Mouse (Mus musculus) megakaryocyte, embryonic 14.5 days (primary cell): ENCODE data around the gene Ppp1r3c. TPM values are rescaled to one million over a fixed set of nuclear protein-coding genes. Genes with fewer than 3 reads are reported as not detected.
"Not testable (repeated sequence)": the region's sequence is repeated elsewhere in the genome, so short reads cannot be mapped to it uniquely, and the experiment has no call there.

Source experiments
- H3K27me3 ChIP-seq: replicated peaks from 2 replicates; pipeline ENCODE3; 2012; ENCODE audit warnings: inconsistent platforms
- H3K36me3 ChIP-seq: replicated peaks from 2 replicates; pipeline ENCODE3; 2012; ENCODE audit warnings: low read length, inconsistent platforms, mixed read lengths
- H3K4me1 ChIP-seq: 2 replicates; pipeline ENCODE4 v1.6.1; 2012; ENCODE audit warnings: inconsistent platforms
- H3K4me3 ChIP-seq: replicated peaks from 2 replicates; pipeline ENCODE3; 2012; ENCODE audit warnings: moderate library complexity, mild to moderate bottlenecking, inconsistent platforms
- H3K9me3 ChIP-seq: 2 replicates; pipeline ENCODE4 v1.6.1; 2012; ENCODE audit warnings: inconsistent platforms
- FLI1 ChIP-seq: IDR thresholded peaks from 2 replicates; pipeline ENCODE4 v1.6.1; 2012; ENCODE audit warnings: low read length, inconsistent platforms, mixed read lengths
- GATA1 ChIP-seq: IDR thresholded peaks from 3 replicates; pipeline ENCODE4 v1.6.1; 2012; ENCODE audit warnings: mixed read lengths, low read length, inconsistent platforms, borderline replicate concordance
- polyA plus RNA-seq: library from polyadenylated mRNA; stranded (reverse); fragments of >175 nt; gene quantifications from 2 replicates; pipeline ENCODE4 v1.2.3, GENCODE M21; 2012; ENCODE audit warnings: low replicate concordance; ENCODE audit not compliant: insufficient read depth

Gene Ppp1r3c
- polyA plus RNA-seq, 1 experiment: not detected

- no peaks in the 10 kb centered on the region for H3K4me1 ChIP-seq
- no peak overlapping the region for H3K4me3 ChIP-seq
- TF ChIP-seq FLI1 (no peak), GATA1 (no peak)
- H3K9me3 ChIP-seq: peaks cover 3% of the 10 kb centered on the region; the same call in 1 of the 2 replicates
- no peaks in the 10 kb centered on the region for H3K36me3 ChIP-seq
- peaks cover 2% of the 10 kb centered on the region for H3K27me3 ChIP-seq
Measured at GRCm38 (mm10) chr19:36748996-36749395, 12.5 kb upstream of the Ppp1r3c start.

- no peak overlapping the region for H3K4me3 ChIP-seq
- TF ChIP-seq FLI1 (no peak), GATA1 (no peak)
Measured at GRCm38 (mm10) chr19:36742331-36742730, 5.9 kb upstream of the Ppp1r3c start.

GRCm38 (mm10) chr19:36739566-36740211 lies 3.2 kb upstream of the Ppp1r3c start:
- peaks cover 13% of the 10 kb centered on the region for H3K9me3 ChIP-seq
- H3K4me1 ChIP-seq: peaks cover 11% of the 10 kb centered on the region
- peaks cover 44% of the 10 kb centered on the region for H3K27me3 ChIP-seq
- TF ChIP-seq FLI1 (no peak), GATA1 (no peak)
- H3K4me3 ChIP-seq: no peak overlapping the region
- H3K36me3 ChIP-seq: no peaks in the 10 kb centered on the region

More at GRCm38 (mm10) chr19:36742331-36742730, 5.9 kb upstream of the Ppp1r3c start:
- peaks cover 21% of the 10 kb centered on the region for H3K27me3 ChIP-seq
- H3K9me3 ChIP-seq: peaks cover 13% of the 10 kb centered on the region
- H3K36me3 ChIP-seq: no peaks in the 10 kb centered on the region
- H3K4me1 ChIP-seq: no peaks in the 10 kb centered on the region

- Histone ChIP-seq H3K27me3 (peaks cover 53% of the 10 kb centered on the region), H3K9me3 (peaks cover 13% of the 10 kb centered on the region), H3K36me3 (no peaks in the 10 kb centered on the region), H3K4me3 (no peak overlapping the region), H3K4me1 (peaks cover 11% of the 10 kb centered on the region)
- TF ChIP-seq GATA1 (no peak), FLI1 (no peak)
Measured at GRCm38 (mm10) chr19:36738009-36738408, 1.6 kb upstream of the Ppp1r3c start.

- no peaks in the 10 kb centered on the region for H3K36me3 ChIP-seq
- peak overlapping the region; percentile 90 for H3K4me3 ChIP-seq
- peaks cover 56% of the 10 kb centered on the region for H3K27me3 ChIP-seq
- TF ChIP-seq FLI1 (no peak), GATA1 (no peak)
- H3K4me1 ChIP-seq: peaks cover 11% of the 10 kb centered on the region
- peaks cover 13% of the 10 kb centered on the region for H3K9me3 ChIP-seq
Measured at GRCm38 (mm10) chr19:36737087-36737486, 634 bp upstream of the Ppp1r3c start.

GRCm38 (mm10) chr19:36734308-36735038 lies 2.0 kb downstream of the Ppp1r3c start:
- H3K4me3 ChIP-seq: no peak overlapping the region
- H3K4me1 ChIP-seq: peaks cover 11% of the 10 kb centered on the region
- peaks cover 58% of the 10 kb centered on the region for H3K27me3 ChIP-seq
- peaks cover 13% of the 10 kb centered on the region for H3K9me3 ChIP-seq
- H3K36me3 ChIP-seq: no peaks in the 10 kb centered on the region
- TF ChIP-seq GATA1 (no peak), FLI1 (no peak)

GRCm38 (mm10) chr19:36733191-36733943 lies 3.1 kb downstream of the Ppp1r3c start:
- H3K4me1 ChIP-seq: peaks cover 11% of the 10 kb centered on the region
- peaks cover 52% of the 10 kb centered on the region for H3K27me3 ChIP-seq
- TF ChIP-seq GATA1 (no peak), FLI1 (no peak)
- peaks cover 9% of the 10 kb centered on the region for H3K9me3 ChIP-seq
- no peak overlapping the region for H3K4me3 ChIP-seq
- H3K36me3 ChIP-seq: no peaks in the 10 kb centered on the region

GRCm38 (mm10) chr19:36731310-36731709 lies 5.1 kb downstream of the Ppp1r3c start:
- TF ChIP-seq GATA1 (no peak), FLI1 (no peak)

GRCm38 (mm10) chr19:36730414-36730813 lies 6.0 kb downstream of the Ppp1r3c start:
- not testable (repeated sequence) for H3K4me1 ChIP-seq, H3K36me3 ChIP-seq, H3K9me3 ChIP-seq, H3K4me3 ChIP-seq
- peaks cover 35% of the 10 kb centered on the region for H3K27me3 ChIP-seq

More at GRCm38 (mm10) chr19:36731310-36731709, 5.1 kb downstream of the Ppp1r3c start:
- Histone ChIP-seq H3K4me1 (peaks cover 1% of the 10 kb centered on the region), H3K4me3 (no peak overlapping the region), H3K9me3 (no peaks in the 10 kb centered on the region), H3K27me3 (peaks cover 40% of the 10 kb centered on the region), H3K36me3 (no peaks in the 10 kb centered on the region)
